Mouse (Mus musculus) heart, embryonic 16.5 days (tissue): Measurements from ENCODE around the gene Smurf1. TPM values are rescaled to one million over a fixed set of nuclear protein-coding genes. Genes with fewer than 3 reads are reported as not detected.

Experiments
- ATAC-seq: fragments of 200-750 bp; cut with Nextera tagmentation; replicated peaks from 2 replicates; pipeline ENCODE4 v1.8.0; 2017; ENCODE audit warnings: moderate number of reproducible peaks; ENCODE audit not compliant: insufficient read depth, low FRiP score; ENCODE audit errors: extremely low read depth
- H3K27ac ChIP-seq: fragments of 300-500 bp; sonication (generic); 2 replicates; pipeline ENCODE4 v1.5.1; 2014; ENCODE audit warnings: mild to moderate bottlenecking, low read length, control low read depth, moderate library complexity
- H3K27me3 ChIP-seq: fragments of 300-500 bp; sonication (generic); 2 replicates; pipeline ENCODE4 v1.6.1; 2014; ENCODE audit warnings: low read length, mixed read lengths; ENCODE audit not compliant: control insufficient read depth, insufficient read depth
- H3K36me3 ChIP-seq: fragments of 300-500 bp; sonication (generic); 2 replicates; pipeline ENCODE4 v1.6.1; 2014; ENCODE audit not compliant: control insufficient read depth, insufficient read depth
- H3K4me1 ChIP-seq: fragments of 300-500 bp; sonication (generic); 2 replicates; pipeline ENCODE4 v1.6.1; 2014; ENCODE audit warnings: low read length, mixed read lengths; ENCODE audit not compliant: control insufficient read depth, insufficient read depth
- H3K4me2 ChIP-seq: fragments of 300-500 bp; sonication (generic); 2 replicates; pipeline ENCODE4 v1.6.1; 2014; ENCODE audit warnings: low read depth, mild to moderate bottlenecking, control low read depth, low read length
- H3K4me3 ChIP-seq: fragments of 300-500 bp; sonication (generic); 2 replicates; pipeline ENCODE4 v1.5.1; 2014; ENCODE audit warnings: mild to moderate bottlenecking, control low read depth, low read length
- H3K9ac ChIP-seq: fragments of 300-500 bp; sonication (generic); 2 replicates; pipeline ENCODE4 v1.6.1; 2014; ENCODE audit warnings: low read length, control low read depth
- H3K9me3 ChIP-seq: fragments of 300-500 bp; sonication (generic); replicated peaks from 2 replicates; pipeline ENCODE4 v1.6.1; 2016; ENCODE audit warnings: low read length; ENCODE audit not compliant: control insufficient read depth
- WGBS: fragments of 180-500 bp; shearing (Covaris S2); extraction: QIAGEN DNeasy Blood & Tissue Kit; methylation state at CpG from one replicate; pipeline ENCODE4 v1.1.7; 2014; 5-methylcytosine and 5-hydroxymethylcytosine counted together
- polyA plus RNA-seq: library from polyadenylated mRNA; unstranded; fragments of >200 nt; fragmentation: Nextera tagmentation; extraction: Ambion mirVana; gene quantifications from 2 replicates; pipeline ENCODE4 v1.2.1, GENCODE M21; 2015

Smurf1 gene
- polyA plus RNA-seq, 1 experiment from 2014 or later: 9.3 TPM

GRCm38 (mm10) chr5:144853931-144854330 is 111.7 kb downstream of the Smurf1 start:
- H3K9me3 ChIP-seq: no peaks in the 10 kb centered on the region
- 0 out of 2 replicates have a peak, but pooled peaks cover 4% of the 10 kb centered on the region for H3K4me1 ChIP-seq
- peaks cover 71% of the 10 kb centered on the region for H3K36me3 ChIP-seq
- no peak overlapping the region for H3K4me2 ChIP-seq
- no peak overlapping the region for H3K9ac ChIP-seq
- no peak overlapping the region for H3K27ac ChIP-seq
- WGBS: 85% methylated on average over 5 of the region's 5 CpGs
- no peaks in the 10 kb centered on the region for H3K27me3 ChIP-seq
- ATAC-seq: no peak
- no peak overlapping the region for H3K4me3 ChIP-seq

- no peak overlapping the region for H3K9ac ChIP-seq
Measured at GRCm38 (mm10) chr5:144851820-144852219, 113.8 kb downstream of the Smurf1 start.

GRCm38 (mm10) chr5:144849932-144850331 is 115.7 kb downstream of the Smurf1 start:
- H3K9me3 ChIP-seq: no peaks in the 10 kb centered on the region
- 93% methylated on average over 10 of the region's 10 CpGs for WGBS
- no peaks in the 10 kb centered on the region for H3K4me1 ChIP-seq
- H3K36me3 ChIP-seq: peaks cover 81% of the 10 kb centered on the region
- no peak for ATAC-seq
- no peak overlapping the region for H3K4me3 ChIP-seq
- no peak overlapping the region for H3K9ac ChIP-seq
- H3K27ac ChIP-seq: no peak overlapping the region
- H3K27me3 ChIP-seq: no peaks in the 10 kb centered on the region
- no peak overlapping the region for H3K4me2 ChIP-seq

More at GRCm38 (mm10) chr5:144851820-144852219, 113.8 kb downstream of the Smurf1 start:
- 95% methylated on average over 3 of the region's 3 CpGs for WGBS
- ATAC-seq: no peak
- H3K27me3 ChIP-seq: no peaks in the 10 kb centered on the region
- peaks cover 69% of the 10 kb centered on the region for H3K36me3 ChIP-seq
- H3K4me1 ChIP-seq: 0 out of 2 replicates have a peak, but pooled peaks cover 4% of the 10 kb centered on the region
- no peak overlapping the region for H3K4me3 ChIP-seq
- H3K27ac ChIP-seq: no peak overlapping the region
- H3K4me2 ChIP-seq: no peak overlapping the region
- H3K9me3 ChIP-seq: no peaks in the 10 kb centered on the region

DNA sequence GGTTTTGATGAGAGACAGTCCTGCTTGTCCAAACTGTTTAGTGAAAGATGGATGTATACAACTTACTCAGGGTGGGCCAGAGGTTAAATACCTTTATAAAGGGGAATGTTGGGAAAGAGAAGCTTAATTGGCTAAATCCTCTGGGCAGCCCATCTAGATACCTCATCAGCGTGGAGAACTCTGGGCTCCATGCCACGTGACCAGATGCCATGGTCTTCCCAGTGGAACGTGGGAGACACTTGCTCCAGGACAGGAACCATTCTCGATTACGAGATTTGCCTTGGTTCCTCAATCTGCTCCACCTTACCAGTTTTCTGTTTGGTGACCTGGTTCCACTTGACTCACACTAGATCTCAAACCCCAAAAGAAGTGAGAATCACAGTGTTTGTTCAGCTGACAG is 116.9 kb downstream of the Smurf1 start:
- Histone ChIP-seq H3K9me3 (no peaks in the 10 kb centered on the region), H3K36me3 (peaks cover 78% of the 10 kb centered on the region), H3K27me3 (no peaks in the 10 kb centered on the region), H3K4me1 (no peaks in the 10 kb centered on the region), H3K9ac (no peak overlapping the region), H3K27ac (no peak overlapping the region), H3K4me3 (no peak overlapping the region), H3K4me2 (no peak overlapping the region)
- WGBS: 72% methylated on average over 5 of the region's 5 CpGs
- no peak for ATAC-seq

GRCm38 (mm10) chr5:144845352-144845751 is 120.3 kb downstream of the Smurf1 start:
- H3K9me3 ChIP-seq: no peaks in the 10 kb centered on the region
- H3K4me1 ChIP-seq: no peaks in the 10 kb centered on the region
- WGBS: 93% methylated on average over 20 of the region's 20 CpGs
- H3K27ac ChIP-seq: no peak overlapping the region
- peaks cover 78% of the 10 kb centered on the region for H3K36me3 ChIP-seq
- no peak overlapping the region for H3K4me3 ChIP-seq
- H3K4me2 ChIP-seq: no peak overlapping the region
- ATAC-seq: no peak
- no peaks in the 10 kb centered on the region for H3K27me3 ChIP-seq
- H3K9ac ChIP-seq: no peak overlapping the region

DNA sequence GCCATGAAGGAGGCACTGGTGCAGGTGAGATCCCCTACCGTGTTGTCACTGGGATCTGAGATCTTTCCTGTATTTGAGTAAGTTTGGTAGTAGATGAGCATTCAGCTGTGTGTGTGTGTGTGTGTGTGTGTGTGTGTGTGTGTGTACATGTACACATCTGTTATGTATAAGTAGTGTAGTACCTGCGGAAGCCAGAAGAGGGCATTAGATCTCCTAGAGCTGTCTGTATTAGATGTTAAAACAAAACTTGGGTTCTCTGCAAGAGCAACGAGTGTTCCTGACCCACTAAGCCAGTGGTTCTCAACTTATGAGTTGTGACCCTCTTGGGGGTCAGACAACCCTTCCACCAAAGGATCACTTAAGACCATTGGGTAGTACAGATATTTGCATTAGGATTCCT is 129.5 kb downstream of the Smurf1 start:
- H3K27me3 ChIP-seq: no peaks in the 10 kb centered on the region
- H3K9ac ChIP-seq: no peak overlapping the region
- no peaks in the 10 kb centered on the region for H3K9me3 ChIP-seq
- no peaks in the 10 kb centered on the region for H3K4me1 ChIP-seq
- H3K4me2 ChIP-seq: no peak overlapping the region
- peaks cover 83% of the 10 kb centered on the region for H3K36me3 ChIP-seq
- WGBS: 88% methylated on average over 3 of the region's 3 CpGs
- H3K27ac ChIP-seq: no peak overlapping the region
- no peak overlapping the region for H3K4me3 ChIP-seq
- no peak for ATAC-seq

DNA sequence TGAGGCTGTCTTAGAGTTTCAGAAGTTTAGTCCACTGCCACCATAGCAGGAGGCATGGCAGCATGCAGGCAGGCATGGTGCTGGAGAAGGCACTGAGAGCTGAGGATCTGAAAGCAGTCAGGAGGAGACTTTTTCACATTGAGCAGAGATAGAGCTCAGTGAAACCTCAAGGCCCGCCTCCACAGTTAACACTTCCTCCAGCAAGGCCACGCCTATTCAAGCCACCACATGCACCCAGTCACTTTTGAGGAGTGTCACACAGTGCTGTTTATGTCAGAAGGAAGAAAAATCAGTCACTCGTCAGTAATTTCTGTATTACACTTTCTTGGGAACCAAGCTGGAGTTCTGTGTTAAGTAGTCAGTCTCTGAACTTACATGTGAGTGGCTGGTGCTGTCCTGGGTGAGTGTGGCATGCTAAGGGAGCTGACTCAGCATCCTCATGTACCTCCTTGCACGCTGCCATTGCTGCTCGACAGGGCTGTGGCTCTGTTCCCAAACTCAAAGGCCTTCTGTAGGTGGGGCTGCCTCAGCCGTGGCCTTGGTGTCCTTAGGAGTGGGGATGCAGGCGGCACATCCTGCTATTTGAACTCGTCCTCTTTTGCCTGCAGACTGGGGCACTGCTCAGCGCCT is 133.7 kb downstream of the Smurf1 start:
- Histone ChIP-seq H3K27me3 (no peaks in the 10 kb centered on the region), H3K4me1 (no peaks in the 10 kb centered on the region), H3K9me3 (no peaks in the 10 kb centered on the region), H3K9ac (no peak overlapping the region), H3K4me2 (no peak overlapping the region), H3K36me3 (peaks cover 94% of the 10 kb centered on the region), H3K27ac (no peak overlapping the region), H3K4me3 (no peak overlapping the region)
- ATAC-seq: no peak
- WGBS: 89% methylated on average over 9 of the region's 9 CpGs

GRCm38 (mm10) chr5:144829631-144830030 is 136.0 kb downstream of the Smurf1 start:
- no peak overlapping the region for H3K27ac ChIP-seq
- no peaks in the 10 kb centered on the region for H3K4me1 ChIP-seq
- H3K4me2 ChIP-seq: no peak overlapping the region
- H3K9ac ChIP-seq: no peak overlapping the region
- no peak overlapping the region for H3K4me3 ChIP-seq
- ATAC-seq: no peak; the same call in 1 of the 2 replicates
- H3K27me3 ChIP-seq: no peaks in the 10 kb centered on the region
- H3K9me3 ChIP-seq: no peaks in the 10 kb centered on the region
- H3K36me3 ChIP-seq: peaks cover 92% of the 10 kb centered on the region
- 66% methylated on average over 4 of the region's 4 CpGs for WGBS

DNA sequence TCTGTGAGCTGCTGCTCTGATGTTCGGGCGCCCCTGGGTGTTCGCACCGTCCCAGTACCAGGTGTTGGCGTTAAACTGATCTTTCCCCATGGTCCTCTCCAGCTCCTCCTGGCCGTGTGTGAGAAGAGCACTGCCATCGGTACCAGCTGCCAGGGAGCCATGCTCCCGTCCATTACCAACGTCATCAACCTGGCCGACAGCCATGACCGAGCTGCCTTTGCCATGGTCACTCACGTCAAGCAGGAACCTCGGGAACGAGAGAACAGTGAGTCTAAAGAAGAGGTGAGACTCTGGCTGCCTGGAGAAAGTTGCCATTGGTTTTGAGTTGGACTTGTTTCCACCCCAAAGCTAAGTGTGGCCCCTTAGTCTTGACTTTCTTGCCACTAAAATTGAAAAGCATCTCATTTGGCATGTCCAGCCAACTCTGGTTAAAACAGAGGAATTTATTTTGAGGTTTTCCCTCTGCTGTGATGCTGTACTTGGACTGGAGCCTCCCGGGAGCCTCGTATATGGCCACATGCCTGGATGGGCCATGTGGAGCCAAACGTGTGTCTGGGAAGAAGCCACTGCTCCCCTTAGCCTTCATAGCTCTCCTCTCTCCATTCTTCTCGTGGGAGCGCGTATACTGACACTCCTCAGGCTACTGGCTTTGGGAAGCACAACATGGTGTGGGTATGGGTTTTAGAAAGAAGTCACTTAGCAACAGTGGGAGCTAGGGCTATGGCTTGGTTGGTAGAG is 137.1 kb downstream of the Smurf1 start:
- Histone ChIP-seq H3K27me3 (no peaks in the 10 kb centered on the region), H3K9ac (no peak overlapping the region), H3K4me1 (no peaks in the 10 kb centered on the region), H3K9me3 (no peaks in the 10 kb centered on the region), H3K36me3 (peaks cover 92% of the 10 kb centered on the region), H3K27ac (no peak overlapping the region), H3K4me2 (no peak overlapping the region), H3K4me3 (no peak overlapping the region)
- ATAC-seq: no peak
- WGBS: 86% methylated on average over 20 of the region's 20 CpGs
